Mouse (Mus musculus): Measurements from ENCODE around the gene Dcakd. TPM values are rescaled to one million over a fixed set of nuclear protein-coding genes. Genes with fewer than 3 reads are reported as not detected.
A peak's percentile ranks its signal among the peaks of the same experiment; 100 is the strongest.

Dcakd gene
- total RNA-seq, 2 experiments from 2014 or later: 17.0 to 30.5 TPM

- no peak for ATAC-seq (replicated peaks; ENCODE audit: poor library complexity, severe bottlenecking)
Observed at GRCm38 (mm10) chr11:103050153-103050552, 22.0 kb upstream of the Dcakd start.

- no peak for ATAC-seq (replicated peaks; ENCODE audit: poor library complexity, severe bottlenecking)
Observed at GRCm38 (mm10) chr11:103049611-103050010, 21.5 kb upstream of the Dcakd start.

- no peak for ATAC-seq (replicated peaks; ENCODE audit: poor library complexity, severe bottlenecking)
Observed at GRCm38 (mm10) chr11:103046286-103046685, 18.2 kb upstream of the Dcakd start.

GRCm38 (mm10) chr11:103043982-103044381, 15.8 kb upstream of the Dcakd start:
- no peak for ATAC-seq (replicated peaks; ENCODE audit: poor library complexity, severe bottlenecking)

GRCm38 (mm10) chr11:103042828-103043227, 14.7 kb upstream of the Dcakd start:
- ATAC-seq (replicated peaks; ENCODE audit: poor library complexity, severe bottlenecking): no peak

- no peak for ATAC-seq (replicated peaks; ENCODE audit: poor library complexity, severe bottlenecking)
Observed at GRCm38 (mm10) chr11:103038037-103038436, 9.9 kb upstream of the Dcakd start.

- ATAC-seq (replicated peaks; ENCODE audit: poor library complexity, severe bottlenecking): no peak
Observed at GRCm38 (mm10) chr11:103036881-103037465, 8.8 kb upstream of the Dcakd start.

GRCm38 (mm10) chr11:103035007-103035406, 6.9 kb upstream of the Dcakd start:
- ATAC-seq (replicated peaks; ENCODE audit: poor library complexity, severe bottlenecking): no peak

- ATAC-seq (replicated peaks; ENCODE audit: poor library complexity, severe bottlenecking): no peak
Observed at GRCm38 (mm10) chr11:103033030-103033429, 4.9 kb upstream of the Dcakd start.

GRCm38 (mm10) chr11:103027570-103028175, 460 bp downstream of the Dcakd start:
- peak; percentile 33 for ATAC-seq (replicated peaks; ENCODE audit: poor library complexity, severe bottlenecking)

- peak; percentile 34 for ATAC-seq (replicated peaks; ENCODE audit: poor library complexity, severe bottlenecking)
Observed at GRCm38 (mm10) chr11:103026901-103027300, 1.2 kb downstream of the Dcakd start.

- ATAC-seq (replicated peaks; ENCODE audit: poor library complexity, severe bottlenecking): no peak
Observed at GRCm38 (mm10) chr11:103023974-103024373, 4.2 kb downstream of the Dcakd start.

GRCm38 (mm10) chr11:103020713-103021335, 7.3 kb downstream of the Dcakd start:
- no peak for ATAC-seq (replicated peaks; ENCODE audit: poor library complexity, severe bottlenecking)

- no peak for ATAC-seq (replicated peaks; ENCODE audit: poor library complexity, severe bottlenecking)
Observed at GRCm38 (mm10) chr11:103019325-103019724, 8.8 kb downstream of the Dcakd start.

- no peak for ATAC-seq (replicated peaks; ENCODE audit: poor library complexity, severe bottlenecking)
Observed at GRCm38 (mm10) chr11:103018860-103019259, 9.3 kb downstream of the Dcakd start.

- no peak for ATAC-seq (replicated peaks; ENCODE audit: poor library complexity, severe bottlenecking)
Observed at GRCm38 (mm10) chr11:103017661-103018060, 10.5 kb downstream of the Dcakd start.

GRCm38 (mm10) chr11:103016930-103017329, 11.2 kb downstream of the Dcakd start:
- ATAC-seq (replicated peaks; ENCODE audit: poor library complexity, severe bottlenecking): peak; percentile 100

GRCm38 (mm10) chr11:103015881-103016825, 12.0 kb downstream of the Dcakd start:
- no peak for ATAC-seq (replicated peaks; ENCODE audit: poor library complexity, severe bottlenecking)

GRCm38 (mm10) chr11:103011206-103011497, 17.0 kb downstream of the Dcakd start:
- no peak for ATAC-seq (replicated peaks; ENCODE audit: poor library complexity, severe bottlenecking)

GRCm38 (mm10) chr11:103010454-103011205, 17.5 kb downstream of the Dcakd start:
- ATAC-seq (replicated peaks; ENCODE audit: poor library complexity, severe bottlenecking): no peak
